Mouse (Mus musculus): ENCODE results near the gene Olfm3.

- no peak for TF ChIP-seq CTCF (IDR thresholded peaks at IDR 0.05; ENCODE audit: low read depth, low read length)
- TF ChIP-seq POLR2A (IDR thresholded peaks at IDR 0.05; ENCODE audit: borderline replicate concordance, low read depth, low read length), result no peak
Observed at GRCm38 (mm10) chr3:114904633-114905423, 950 bp downstream of the Olfm3 start.

All from bone marrow macrophage, adult 2 months (primary cell).